Mouse (Mus musculus): ENCODE results near the gene Gm2696. TPM values are rescaled to one million over a fixed set of nuclear protein-coding genes. Genes with fewer than 3 reads are reported as not detected.

Gm2696 gene
- not detected for polyA plus RNA-seq (2014; fragmentation: Illumina TruSeq; extraction: RNeasy Lipid Tissue Mini Kit (QIAGEN cat#74804); ENCODE audit: low replicate concordance)

GRCm38 (mm10) chr10:77814382-77814781, at the start of gene Gm2696:
Gm2696 (plus strand) TSS chr10:77814682.

GRCm38 (mm10) chr10:77771225-77771624, 43.3 kb upstream of the Gm2696 start, which contains the start of gene Gm3238:
Gm3238 (minus strand) TSS chr10:77771325.

GRCm38 (mm10) chr10:77776844-77777243, 37.6 kb upstream of the Gm2696 start, which contains the start of gene Gm7138:
Gm7138 (minus strand) TSS chr10:77776944.

GRCm38 (mm10) chr10:77782442-77782841, 32.0 kb upstream of the Gm2696 start, which contains the start of gene Gm3250:
Gm3250 (minus strand) TSS chr10:77782542.

GRCm38 (mm10) chr10:77787876-77788275, 26.6 kb upstream of the Gm2696 start, which contains the start of gene Gm7137:
Gm7137 (minus strand) TSS chr10:77788200.

GRCm38 (mm10) chr10:77794976-77795375, 19.5 kb upstream of the Gm2696 start, which contains the start of gene Gm9639:
Gm9639 (minus strand) TSS chr10:77795076.

GRCm38 (mm10) chr10:77798921-77799508, 15.5 kb upstream of the Gm2696 start, which contains the start of gene Gm19668:
Gm19668 (minus strand) TSS chr10:77799133.

GRCm38 (mm10) chr10:77811743-77812142, 2.7 kb upstream of the Gm2696 start, which contains the start of gene Gm9507:
Gm9507 (minus strand) TSS chr10:77811843.

GRCm38 (mm10) chr10:77826951-77827350, 12.5 kb downstream of the Gm2696 start, which contains the start of gene Krtap10-4:
Krtap10-4 (minus strand) TSS chr10:77827095.

GRCm38 (mm10) chr10:77835647-77836046, 21.2 kb downstream of the Gm2696 start, which contains the start of gene Krtap10-10:
Krtap10-10 (plus strand) TSS chr10:77835947.

GRCm38 (mm10) chr10:77846503-77846902, 32.0 kb downstream of the Gm2696 start, which contains the start of gene Gm36176:
Gm36176 (plus strand) TSS chr10:77846803.

GRCm38 (mm10) chr10:77852559-77852958, 38.1 kb downstream of the Gm2696 start, which contains the start of gene Gm10318:
Gm10318 (plus strand) TSS chr10:77852859.

GRCm38 (mm10) chr10:77861675-77862074, 47.2 kb downstream of the Gm2696 start, which contains the start of gene Gm3285:
Gm3285 (plus strand) TSS chr10:77861975.

Other genes starting within 250 kb of the Gm2696 start
- gene Pttg1ip, start 233.0 kb upstream of the Gm2696 start, polyA plus RNA-seq (2014; fragmentation: Illumina TruSeq; extraction: RNeasy Lipid Tissue Mini Kit (QIAGEN cat#74804); ENCODE audit: low replicate concordance) = 153 TPM
- 54.4 TPM for gene Sumo3, start 208.6 kb upstream of the Gm2696 start, polyA plus RNA-seq (2014; fragmentation: Illumina TruSeq; extraction: RNeasy Lipid Tissue Mini Kit (QIAGEN cat#74804); ENCODE audit: low replicate concordance)
- not detected for gene Gm49325, start 208.5 kb upstream of the Gm2696 start, polyA plus RNA-seq (2014; fragmentation: Illumina TruSeq; extraction: RNeasy Lipid Tissue Mini Kit (QIAGEN cat#74804); ENCODE audit: low replicate concordance)
- 2.6 TPM for gene Ube2g2, start 192.4 kb upstream of the Gm2696 start, polyA plus RNA-seq (2014; fragmentation: Illumina TruSeq; extraction: RNeasy Lipid Tissue Mini Kit (QIAGEN cat#74804); ENCODE audit: low replicate concordance)
- not detected for gene Tspear, start 128.1 kb upstream of the Gm2696 start, polyA plus RNA-seq (2014; fragmentation: Illumina TruSeq; extraction: RNeasy Lipid Tissue Mini Kit (QIAGEN cat#74804); ENCODE audit: low replicate concordance)
- not detected for gene Gm19402, start 123.9 kb upstream of the Gm2696 start, polyA plus RNA-seq (2014; fragmentation: Illumina TruSeq; extraction: RNeasy Lipid Tissue Mini Kit (QIAGEN cat#74804); ENCODE audit: low replicate concordance)
- gene Gm9508, start 117.4 kb upstream of the Gm2696 start, polyA plus RNA-seq (2014; fragmentation: Illumina TruSeq; extraction: RNeasy Lipid Tissue Mini Kit (QIAGEN cat#74804); ENCODE audit: low replicate concordance) = not detected
- gene Gm10272, start 108.1 kb upstream of the Gm2696 start, polyA plus RNA-seq (2014; fragmentation: Illumina TruSeq; extraction: RNeasy Lipid Tissue Mini Kit (QIAGEN cat#74804); ENCODE audit: low replicate concordance) = not detected
- gene Gm10024, start 103.2 kb upstream of the Gm2696 start, polyA plus RNA-seq (2014; fragmentation: Illumina TruSeq; extraction: RNeasy Lipid Tissue Mini Kit (QIAGEN cat#74804); ENCODE audit: low replicate concordance) = not detected
- not detected for gene Gm10142, start 98.9 kb upstream of the Gm2696 start, polyA plus RNA-seq (2014; fragmentation: Illumina TruSeq; extraction: RNeasy Lipid Tissue Mini Kit (QIAGEN cat#74804); ENCODE audit: low replicate concordance)
- gene Krtap12-1, start 94.1 kb upstream of the Gm2696 start, polyA plus RNA-seq (2014; fragmentation: Illumina TruSeq; extraction: RNeasy Lipid Tissue Mini Kit (QIAGEN cat#74804); ENCODE audit: low replicate concordance) = not detected
- gene Gm10100, start 88.2 kb upstream of the Gm2696 start, polyA plus RNA-seq (2014; fragmentation: Illumina TruSeq; extraction: RNeasy Lipid Tissue Mini Kit (QIAGEN cat#74804); ENCODE audit: low replicate concordance) = not detected
- not detected for gene Gm18596, start 72.0 kb upstream of the Gm2696 start, polyA plus RNA-seq (2014; fragmentation: Illumina TruSeq; extraction: RNeasy Lipid Tissue Mini Kit (QIAGEN cat#74804); ENCODE audit: low replicate concordance)
- gene Gm9736, start 63.3 kb upstream of the Gm2696 start, polyA plus RNA-seq (2014; fragmentation: Illumina TruSeq; extraction: RNeasy Lipid Tissue Mini Kit (QIAGEN cat#74804); ENCODE audit: low replicate concordance) = not detected
- not detected for gene Gm3233, start 55.0 kb upstream of the Gm2696 start, polyA plus RNA-seq (2014; fragmentation: Illumina TruSeq; extraction: RNeasy Lipid Tissue Mini Kit (QIAGEN cat#74804); ENCODE audit: low replicate concordance)
- not detected for gene Gm3238, start 43.4 kb upstream of the Gm2696 start, polyA plus RNA-seq (2014; fragmentation: Illumina TruSeq; extraction: RNeasy Lipid Tissue Mini Kit (QIAGEN cat#74804); ENCODE audit: low replicate concordance)
- not detected for gene Gm7138, start 37.7 kb upstream of the Gm2696 start, polyA plus RNA-seq (2014; fragmentation: Illumina TruSeq; extraction: RNeasy Lipid Tissue Mini Kit (QIAGEN cat#74804); ENCODE audit: low replicate concordance)
- gene Gm3250, start 32.1 kb upstream of the Gm2696 start, polyA plus RNA-seq (2014; fragmentation: Illumina TruSeq; extraction: RNeasy Lipid Tissue Mini Kit (QIAGEN cat#74804); ENCODE audit: low replicate concordance) = not detected
- not detected for gene Gm7137, start 26.5 kb upstream of the Gm2696 start, polyA plus RNA-seq (2014; fragmentation: Illumina TruSeq; extraction: RNeasy Lipid Tissue Mini Kit (QIAGEN cat#74804); ENCODE audit: low replicate concordance)
- not detected for gene Gm9639, start 19.6 kb upstream of the Gm2696 start, polyA plus RNA-seq (2014; fragmentation: Illumina TruSeq; extraction: RNeasy Lipid Tissue Mini Kit (QIAGEN cat#74804); ENCODE audit: low replicate concordance)
- not detected for gene Gm19668, start 15.5 kb upstream of the Gm2696 start, polyA plus RNA-seq (2014; fragmentation: Illumina TruSeq; extraction: RNeasy Lipid Tissue Mini Kit (QIAGEN cat#74804); ENCODE audit: low replicate concordance)
- gene Gm9507, start 2.8 kb upstream of the Gm2696 start, polyA plus RNA-seq (2014; fragmentation: Illumina TruSeq; extraction: RNeasy Lipid Tissue Mini Kit (QIAGEN cat#74804); ENCODE audit: low replicate concordance) = not detected
- gene Krtap10-4, start 12.4 kb downstream of the Gm2696 start, polyA plus RNA-seq (2014; fragmentation: Illumina TruSeq; extraction: RNeasy Lipid Tissue Mini Kit (QIAGEN cat#74804); ENCODE audit: low replicate concordance) = not detected
- not detected for gene Krtap10-10, start 21.3 kb downstream of the Gm2696 start, polyA plus RNA-seq (2014; fragmentation: Illumina TruSeq; extraction: RNeasy Lipid Tissue Mini Kit (QIAGEN cat#74804); ENCODE audit: low replicate concordance)
- not detected for gene Gm36176, start 32.1 kb downstream of the Gm2696 start, polyA plus RNA-seq (2014; fragmentation: Illumina TruSeq; extraction: RNeasy Lipid Tissue Mini Kit (QIAGEN cat#74804); ENCODE audit: low replicate concordance)
- not detected for gene Gm10318, start 38.2 kb downstream of the Gm2696 start, polyA plus RNA-seq (2014; fragmentation: Illumina TruSeq; extraction: RNeasy Lipid Tissue Mini Kit (QIAGEN cat#74804); ENCODE audit: low replicate concordance)
- not detected for gene Gm3285, start 47.3 kb downstream of the Gm2696 start, polyA plus RNA-seq (2014; fragmentation: Illumina TruSeq; extraction: RNeasy Lipid Tissue Mini Kit (QIAGEN cat#74804); ENCODE audit: low replicate concordance)
- 2.0 TPM for gene Lrrc3, start 87.9 kb downstream of the Gm2696 start, polyA plus RNA-seq (2014; fragmentation: Illumina TruSeq; extraction: RNeasy Lipid Tissue Mini Kit (QIAGEN cat#74804); ENCODE audit: low replicate concordance)
- 1.3 TPM for gene Trpm2, start 155.9 kb downstream of the Gm2696 start, polyA plus RNA-seq (2014; fragmentation: Illumina TruSeq; extraction: RNeasy Lipid Tissue Mini Kit (QIAGEN cat#74804); ENCODE audit: low replicate concordance)
- 0.33 TPM for gene 1810043G02Rik, start 163.8 kb downstream of the Gm2696 start, polyA plus RNA-seq (2014; fragmentation: Illumina TruSeq; extraction: RNeasy Lipid Tissue Mini Kit (QIAGEN cat#74804); ENCODE audit: low replicate concordance)
- 0.52 TPM for gene Pfkl, start 195.4 kb downstream of the Gm2696 start, polyA plus RNA-seq (2014; fragmentation: Illumina TruSeq; extraction: RNeasy Lipid Tissue Mini Kit (QIAGEN cat#74804); ENCODE audit: low replicate concordance)
- gene Dnmt3l, start 227.3 kb downstream of the Gm2696 start, polyA plus RNA-seq (2014; fragmentation: Illumina TruSeq; extraction: RNeasy Lipid Tissue Mini Kit (QIAGEN cat#74804); ENCODE audit: low replicate concordance) = 0.41 TPM
- gene Aire, start 228.9 kb downstream of the Gm2696 start, polyA plus RNA-seq (2014; fragmentation: Illumina TruSeq; extraction: RNeasy Lipid Tissue Mini Kit (QIAGEN cat#74804); ENCODE audit: low replicate concordance) = not detected